Comparison of ENCODE assay signal across 23 mouse cellular contexts in genomic region chr10:17561466-17561865, GRCm38 (mm10).
DNase-seq lines count a peak whose midpoint lies in the region; ATAC-seq and TF ChIP-seq lines count a peak whose summit lies in the region.
"Had no signal": no experiment of that assay in that cellular context is flagged by ENCODE, and none has a peak within 500 bp of the region (broad histone marks: within the 10 kb centered on the region; RNA-seq: fewer than 3 reads in every experiment).

No protein-coding gene starts in this region.

- no peak overlapping the region for H3K4me2 ChIP-seq in heart, postnatal 0 days (ENCODE audit: low read depth, low read length)
- no peak overlapping the region for H3K4me2 ChIP-seq in liver, embryonic 12.5 days
- H3K4me2 ChIP-seq in liver, embryonic 11.5 days = no peak overlapping the region
- H3K4me2 ChIP-seq: embryonic facial prominence, embryonic 15.5 days; forebrain, embryonic 12.5 days; hindbrain, embryonic 13.5 days had no signal

- no peak for DNase-seq in heart, embryonic 10.5 days (ENCODE audit: low spot score)
- DNase-seq in heart, adult 9 months (ENCODE audit: low spot score in 2 of 2) = no peak
- no peak for DNase-seq in heart, postnatal 0 days (ENCODE audit: low spot score)
- DNase-seq in heart, postnatal 14 days = no peak
- DNase-seq in liver, embryonic 11.5 days (ENCODE audit: low spot score) = no peak
- no peak for DNase-seq in testis, postnatal 14 days (ENCODE audit: low spot score)
- DNase-seq: adrenal gland, postnatal 14 days; cerebellum, adult 11 months; cerebellum, adult 9-10 months; cerebellum, postnatal 36 days; forebrain, postnatal 0 days; gastrocnemius, postnatal 10 days; heart, postnatal 4 days; kidney, adult 11 months; lung, adult 18-20 months; midbrain, embryonic 14.5 days had no signal

- no peak overlapping the region for H3K4me3 ChIP-seq in heart, embryonic 10.5 days
- H3K4me3 ChIP-seq in heart, postnatal 0 days (ENCODE audit: low read depth, low read length) = no peak overlapping the region
- no peak overlapping the region for H3K4me3 ChIP-seq in liver, embryonic 12.5 days
- H3K4me3 ChIP-seq in liver, embryonic 11.5 days (ENCODE audit: low read depth, low read length) = no peak overlapping the region
- H3K4me3 ChIP-seq in testis, adult 2 months (ENCODE audit: control insufficient read depth, low read depth, low read length) = no peak overlapping the region
- H3K4me3 ChIP-seq: embryonic facial prominence, embryonic 10.5 days; embryonic facial prominence, embryonic 15.5 days; forebrain, embryonic 12.5 days; hindbrain, embryonic 13.5 days had no signal

- no peaks in the 10 kb centered on the region for H3K27me3 ChIP-seq in heart, embryonic 10.5 days (ENCODE audit: insufficient read depth, poor library complexity, severe bottlenecking)
- H3K27me3 ChIP-seq in heart, postnatal 0 days (ENCODE audit: control insufficient read depth, insufficient read depth, low read length) = no peaks in the 10 kb centered on the region
- no peaks in the 10 kb centered on the region for H3K27me3 ChIP-seq in liver, embryonic 12.5 days (replicated peaks)
- H3K27me3 ChIP-seq in liver, embryonic 11.5 days (replicated peaks; ENCODE audit: control insufficient read depth, insufficient read depth, low read length) = no peaks in the 10 kb centered on the region
- H3K27me3 ChIP-seq in testis, adult 2 months (ENCODE audit: control insufficient read depth, insufficient read depth, low read length) = no peaks in the 10 kb centered on the region
- H3K27me3 ChIP-seq: embryonic facial prominence, embryonic 15.5 days; forebrain, embryonic 12.5 days; hindbrain, embryonic 13.5 days had no signal

- intact Hi-C loops in heart, postnatal 14 days (cut with DNase I) = loop anchor here (5.0 kb wide), 1 partner anchor 161 kb away; the partner anchor contains the start of gene Cited2

- H3K9ac ChIP-seq in heart, postnatal 0 days (replicated peaks; ENCODE audit: low read depth, low read length) = no peak overlapping the region
- H3K9ac ChIP-seq in liver, embryonic 12.5 days = no peak overlapping the region; the same call in 1 of the 2 replicates
- H3K9ac ChIP-seq in liver, embryonic 11.5 days (ENCODE audit: low read depth, low read length) = no peak overlapping the region
- H3K9ac ChIP-seq: embryonic facial prominence, embryonic 15.5 days; forebrain, embryonic 12.5 days; forebrain, postnatal 0 days; hindbrain, embryonic 13.5 days had no signal

- peaks cover 32% of the 10 kb centered on the region for H3K4me1 ChIP-seq in heart, embryonic 10.5 days
- H3K4me1 ChIP-seq in heart, postnatal 0 days (ENCODE audit: control insufficient read depth, insufficient read depth) = peaks cover 11% of the 10 kb centered on the region
- peaks cover 50% of the 10 kb centered on the region for H3K4me1 ChIP-seq in liver, embryonic 12.5 days
- H3K4me1 ChIP-seq in liver, embryonic 11.5 days (replicated peaks; ENCODE audit: control insufficient read depth, insufficient read depth, low read length) = peaks cover 28% of the 10 kb centered on the region
- H3K4me1 ChIP-seq in testis, adult 2 months (ENCODE audit: control insufficient read depth, insufficient read depth, low read length) = no peaks in the 10 kb centered on the region

- H3K36me3 ChIP-seq in heart, embryonic 10.5 days = no peaks in the 10 kb centered on the region
- H3K36me3 ChIP-seq in heart, postnatal 0 days (replicated peaks; ENCODE audit: control insufficient read depth, insufficient read depth, low read length) = no peaks in the 10 kb centered on the region
- no peaks in the 10 kb centered on the region for H3K36me3 ChIP-seq in liver, embryonic 12.5 days
- H3K36me3 ChIP-seq in liver, embryonic 11.5 days (ENCODE audit: control insufficient read depth, insufficient read depth, low read length) = no peaks in the 10 kb centered on the region
- H3K36me3 ChIP-seq in testis, adult 2 months (ENCODE audit: control insufficient read depth, insufficient read depth, low read length) = no peaks in the 10 kb centered on the region
- H3K36me3 ChIP-seq: embryonic facial prominence, embryonic 10.5 days; embryonic facial prominence, embryonic 15.5 days; forebrain, embryonic 12.5 days; hindbrain, embryonic 13.5 days had no signal

- no peaks in the 10 kb centered on the region for H3K9me3 ChIP-seq in heart, embryonic 10.5 days
- no peaks in the 10 kb centered on the region for H3K9me3 ChIP-seq in heart, postnatal 0 days (replicated peaks; ENCODE audit: control insufficient read depth, low read length)
- no peaks in the 10 kb centered on the region for H3K9me3 ChIP-seq in liver, embryonic 12.5 days (replicated peaks)
- no peaks in the 10 kb centered on the region for H3K9me3 ChIP-seq in liver, embryonic 11.5 days (ENCODE audit: control insufficient read depth, low read length)
- H3K9me3 ChIP-seq: embryonic facial prominence, embryonic 10.5 days; embryonic facial prominence, embryonic 15.5 days; forebrain, embryonic 12.5 days; hindbrain, embryonic 13.5 days had no signal

- TF ChIP-seq CTCF in heart, postnatal 0 days (IDR thresholded peaks at IDR 0.05; ENCODE audit: low read depth) = no peak
- no peak for TF ChIP-seq CTCF in testis, adult 2 months (IDR thresholded peaks at IDR 0.05; ENCODE audit: control insufficient read depth, insufficient read depth, insufficient replicate concordance, low read depth, low read length)

- ATAC-seq in heart, postnatal 0 days (ENCODE audit: insufficient read depth, low read depth) = no peak
- no peak for ATAC-seq in liver, embryonic 12.5 days
- no peak for ATAC-seq in liver, embryonic 11.5 days (replicated peaks; ENCODE audit: low FRiP score)
- ATAC-seq: CD4-positive, CD25-positive, alpha-beta regulatory T cell, adult 4 months; forebrain, postnatal 0 days had no signal

- WGBS in heart, embryonic 10.5 days = 58% methylated on average over 7 of the region's 7 CpGs
- WGBS in heart, postnatal 0 days = 52% methylated on average over 7 of the region's 7 CpGs
- WGBS in liver, embryonic 12.5 days (ENCODE audit: insufficient replicate concordance) = 46% methylated on average over 7 of the region's 7 CpGs
- 43% methylated on average over 7 of the region's 7 CpGs for WGBS in liver, embryonic 11.5 days

- peak overlapping the region; percentile 48; the same call in 1 of the 2 replicates for H3K27ac ChIP-seq in heart, embryonic 10.5 days
- peak overlapping the region; percentile 30; the same call in 1 of the 2 replicates for H3K27ac ChIP-seq in heart, postnatal 0 days (ENCODE audit: low read depth)
- H3K27ac ChIP-seq in liver, embryonic 12.5 days = 0 out of 2 replicates have a peak overlapping the region, but pooled peaks have one; percentile 10
- no peak overlapping the region for H3K27ac ChIP-seq in liver, embryonic 11.5 days (ENCODE audit: low read depth, low read length)
- peak overlapping the region; percentile 53; the same call in 1 of the 2 replicates for H3K27ac ChIP-seq in testis, adult 2 months (ENCODE audit: control insufficient read depth, insufficient read depth, low read depth, low read length)
- H3K27ac ChIP-seq: embryonic facial prominence, embryonic 10.5 days; embryonic facial prominence, embryonic 15.5 days; forebrain, embryonic 12.5 days; hindbrain, embryonic 13.5 days had no signal

- TF ChIP-seq POLR2A in testis, adult 2 months (IDR thresholded peaks at IDR 0.05; ENCODE audit: control insufficient read depth, low read depth, low read length) = no peak

- TF ChIP-seq EP300 in heart, postnatal 0 days (IDR thresholded peaks at IDR 0.05; ENCODE audit: low read depth) = no peak
